Mouse (Mus musculus) liver, postnatal 0 days (tissue): ENCODE results near the gene Mvk.

ENCODE experiments used
- CTCF ChIP-seq: sonication (generic); IDR thresholded peaks from 2 replicates; pipeline ENCODE4 v1.5.1; 2016; ENCODE audit warnings: antibody characterized with exemption, low read depth
- EP300 ChIP-seq: IDR thresholded peaks from 2 replicates; pipeline ENCODE4 v1.6.1; 2016; ENCODE audit warnings: antibody characterized with exemption, low read depth, mild to moderate bottlenecking

- TF ChIP-seq CTCF (no peak), EP300 (no peak)
Observed at GRCm38 (mm10) chr5:114501252-114501651, 57.2 kb downstream of the Mvk start.
